Mouse (Mus musculus): Measurements from ENCODE around the gene Orai3. TPM values are rescaled to one million over a fixed set of nuclear protein-coding genes. Genes with fewer than 3 reads are reported as not detected.

Gene Orai3
- total and polyA plus RNA-seq, 3 experiments, result 10.3 to 16.9 (median 11.6) TPM

- H3K27ac ChIP-seq (ENCODE audit: insufficient read depth, low read depth), result no peak overlapping the region
- dilution Hi-C loops (cut with MboI; ENCODE audit: extremely low pct_ligation_motif_present, extremely low pct_unique_long_range_greater_than_20kb, low sequenced_read_pairs), result no loop called here
- H3K36me3 ChIP-seq (replicated peaks in 1 of 2; ENCODE audit: control insufficient read depth in 1 of 2, insufficient read depth in 1 of 2, low read length in 1 of 2), result peaks cover 40 to 98% of the 10 kb centered on the region in 2 experiments
These were observed 15.9 kb upstream of the Orai3 start for GRCm38 (mm10) chr7:127753741-127754140.

GRCm38 (mm10) chr7:127759716-127760115 lies 9.9 kb upstream of the Orai3 start:
- Histone ChIP-seq H3K4me2 (ENCODE audit: insufficient read depth, low read depth, poor library complexity, severe bottlenecking) (no peak overlapping the region), H3K79me2 (replicated peaks; ENCODE audit: control insufficient read depth, extremely low read depth, insufficient read depth, poor library complexity, severe bottlenecking) (no peaks in the 10 kb centered on the region), H3K36me3 (replicated peaks in 1 of 2; ENCODE audit: control insufficient read depth in 1 of 2, insufficient read depth in 1 of 2, low read length in 1 of 2) (peaks cover 20 to 68% of the 10 kb centered on the region in 2 experiments), H3K27ac (ENCODE audit: insufficient read depth, low read depth) (no peak overlapping the region), H3K9ac (ENCODE audit: insufficient read depth, low read depth) (no peak overlapping the region), H3K4me3 (replicated peaks in 1 of 3; ENCODE audit: low read depth in 2 of 3, low read length in 2 of 3, poor library complexity in 1 of 3) (no peak overlapping the region), H3K27me3 (replicated peaks) (no peaks in the 10 kb centered on the region), H3K9me3 (replicated peaks; ENCODE audit: low read length) (no peaks in the 10 kb centered on the region), H3K4me1 (ENCODE audit: control insufficient read depth in 1 of 2, insufficient read depth in 2 of 2) (peaks cover 0 to 38% of the 10 kb centered on the region in 2 experiments; a peak in 2 of 4 replicates)
- in situ Hi-C loops (cut with MboI; ENCODE audit: low pct_ligation_motif_present, low pct_unique_long_range_greater_than_20kb, low sequenced_read_pairs) (loop anchor here (5.0 to 25.0 kb wide), 3 partner anchors 77 to 657 kb away; no protein-coding TSS in a partner anchor), dilution Hi-C loops (cut with MboI; ENCODE audit: extremely low pct_ligation_motif_present, extremely low pct_unique_long_range_greater_than_20kb, low sequenced_read_pairs) (no loop called here)
- TF ChIP-seq RAD21 (IDR thresholded peaks at IDR 0.05; ENCODE audit: low read depth, low read length), result no peak
- TF ChIP-seq NRF1 (IDR thresholded peaks at IDR 0.05; ENCODE audit: low read depth, low read length), result no peak
- TF ChIP-seq GABPA (IDR thresholded peaks at IDR 0.05; ENCODE audit: insufficient replicate concordance, low read depth, low read length), result no peak
- no peak for TF ChIP-seq ZMIZ1 (IDR thresholded peaks at IDR 0.05; ENCODE audit: low read depth, low read length)
- TF ChIP-seq MAFK (IDR thresholded peaks at IDR 0.05; ENCODE audit: insufficient replicate concordance, low read length), result no peak
- no peak for TF ChIP-seq CHD2 (IDR thresholded peaks at IDR 0.05; ENCODE audit: low read length)
- TF ChIP-seq E2F4 (IDR thresholded peaks at IDR 0.05; ENCODE audit: insufficient replicate concordance, low read depth, low read length), result no peak
- no peak for TF ChIP-seq POLR2A (IDR thresholded peaks at IDR 0.05; ENCODE audit: low read depth, low read length)
- no peak for TF ChIP-seq MAZ (IDR thresholded peaks at IDR 0.05; ENCODE audit: low read depth, low read length)
- TF ChIP-seq CHD1 (IDR thresholded peaks at IDR 0.05; ENCODE audit: low read depth, low read length), result no peak
- TF ChIP-seq ZC3H11A (IDR thresholded peaks at IDR 0.05; ENCODE audit: low read depth, low read length), result no peak
- TF ChIP-seq SIN3A (IDR thresholded peaks at IDR 0.05; ENCODE audit: low read length), result no peak
- TF ChIP-seq HCFC1 (IDR thresholded peaks at IDR 0.05; ENCODE audit: low read depth, low read length), result no peak
- no peak for TF ChIP-seq TBP (conservative IDR thresholded peaks at IDR 0.05; ENCODE audit: low read depth, low read length)
- no peak for TF ChIP-seq MEF2A (IDR thresholded peaks at IDR 0.05; ENCODE audit: borderline replicate concordance, low read depth, low read length)
- no peak for DNase-seq (ENCODE audit: extremely low read depth)

More at GRCm38 (mm10) chr7:127753741-127754140, 15.9 kb upstream of the Orai3 start:
- no peaks in the 10 kb centered on the region for H3K9me3 ChIP-seq (replicated peaks; ENCODE audit: low read length)
- in situ Hi-C loops (cut with MboI; ENCODE audit: low pct_ligation_motif_present, low pct_unique_long_range_greater_than_20kb, low sequenced_read_pairs), result loop anchor here (25.0 kb wide), 1 partner anchor 391 kb away; no protein-coding TSS in a partner anchor
- DNase-seq (ENCODE audit: extremely low read depth), result no peak
- H3K79me2 ChIP-seq (replicated peaks; ENCODE audit: control insufficient read depth, extremely low read depth, insufficient read depth, poor library complexity, severe bottlenecking), result no peaks in the 10 kb centered on the region
- H3K4me3 ChIP-seq (replicated peaks in 1 of 3; ENCODE audit: low read depth in 2 of 3, low read length in 2 of 3, poor library complexity in 1 of 3), result no peak overlapping the region
- no peaks in the 10 kb centered on the region for H3K27me3 ChIP-seq (replicated peaks)
- peaks cover 0 to 13% of the 10 kb centered on the region in 2 experiments; a peak in 1 of 4 replicates for H3K4me1 ChIP-seq (ENCODE audit: control insufficient read depth in 1 of 2, insufficient read depth in 2 of 2)
- no peak overlapping the region for H3K4me2 ChIP-seq (ENCODE audit: insufficient read depth, low read depth, poor library complexity, severe bottlenecking)
- H3K9ac ChIP-seq (ENCODE audit: insufficient read depth, low read depth), result no peak overlapping the region
- no peak for TF ChIP-seq RAD21 (IDR thresholded peaks at IDR 0.05; ENCODE audit: low read depth, low read length)

Data from CH12.LX (cell line).